Mouse (Mus musculus) right cerebral cortex, postnatal 4 days (tissue): Measurements from ENCODE around the gene Rpl21.

ENCODE experiments used
- DNase-seq: peaks from one replicate; pipeline ENCODE4 v3.0.0-alpha.2; 2022

Rpl21 gene

DNA sequence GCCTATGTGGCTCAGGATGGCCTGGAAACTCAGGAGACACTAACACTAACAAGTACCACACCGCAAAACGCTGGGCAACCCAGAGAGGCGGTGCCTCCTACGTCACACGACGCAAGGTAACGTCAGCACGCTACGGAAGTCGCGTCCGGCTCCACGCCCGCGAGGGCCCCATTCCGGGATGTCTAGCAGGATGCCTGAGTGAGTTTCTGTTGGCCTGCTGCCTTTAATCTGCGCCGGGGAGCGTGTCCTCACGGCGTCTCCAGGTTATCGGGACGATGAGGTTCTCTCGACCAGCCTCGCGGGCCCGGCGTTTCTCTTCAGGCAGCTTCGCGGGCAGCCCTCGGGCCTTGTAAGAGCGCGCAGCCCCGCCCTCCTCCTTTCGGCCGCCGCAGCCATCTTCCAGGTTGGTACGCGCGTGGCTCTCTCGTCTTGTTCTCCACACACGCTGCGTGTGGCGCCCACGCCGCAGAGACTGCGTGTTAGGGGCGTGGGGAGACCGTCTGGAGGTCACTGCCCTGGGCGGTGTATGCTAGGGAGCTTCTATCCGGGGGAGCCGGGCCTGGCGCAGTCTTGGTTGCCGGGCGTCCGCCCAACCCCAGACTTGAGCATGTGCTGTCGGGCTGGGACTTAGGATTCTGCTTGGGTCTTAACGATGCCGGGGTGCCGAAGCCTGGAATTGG lies at the start of gene Rpl21:
Gene Rpl21, plus strand, starts transcription at position 122 of the 680 bp plus-strand sequence.
- DNase-seq: peak; percentile 90

DNA sequence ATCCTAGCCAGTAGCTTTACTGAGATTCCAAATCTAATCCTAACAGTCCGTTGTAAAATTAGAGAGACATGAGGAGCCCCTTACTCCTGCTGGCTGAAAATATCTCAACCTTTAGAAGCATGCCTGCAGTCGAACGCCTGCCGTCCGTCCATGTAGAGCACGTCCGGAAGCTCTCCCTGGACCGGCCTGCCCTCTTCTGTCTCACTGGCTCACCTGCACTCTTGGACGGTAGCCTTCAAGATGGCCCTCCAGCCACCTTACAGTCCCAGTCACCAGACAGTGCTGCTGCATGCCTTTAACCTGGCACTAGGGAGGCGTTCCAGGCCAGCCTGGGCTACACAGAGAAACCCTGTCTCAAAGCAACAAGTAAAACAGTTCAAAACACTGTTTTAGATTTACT lies 49.4 kb upstream of the Rpl21 start:
- no peak for DNase-seq

DNA sequence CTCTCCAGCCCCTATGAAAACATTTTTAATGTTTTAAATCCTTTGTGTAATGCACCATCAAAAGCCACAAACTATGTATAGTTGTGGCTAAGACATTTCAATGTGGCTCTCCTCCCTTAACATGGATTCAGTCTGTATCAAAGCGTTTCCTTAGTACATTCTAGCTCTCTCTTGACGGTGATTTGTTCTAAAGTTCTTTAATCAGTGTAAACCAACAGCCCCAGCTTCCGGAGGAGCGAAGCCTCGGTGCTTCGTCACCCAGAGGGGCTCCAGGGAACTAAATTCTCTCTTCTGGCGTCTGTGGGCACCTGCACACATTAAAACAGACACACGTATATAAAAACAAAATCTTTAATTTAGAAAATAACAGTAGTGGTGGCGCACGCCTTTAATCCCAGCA lies 48.8 kb upstream of the Rpl21 start:
- no peak for DNase-seq

DNA sequence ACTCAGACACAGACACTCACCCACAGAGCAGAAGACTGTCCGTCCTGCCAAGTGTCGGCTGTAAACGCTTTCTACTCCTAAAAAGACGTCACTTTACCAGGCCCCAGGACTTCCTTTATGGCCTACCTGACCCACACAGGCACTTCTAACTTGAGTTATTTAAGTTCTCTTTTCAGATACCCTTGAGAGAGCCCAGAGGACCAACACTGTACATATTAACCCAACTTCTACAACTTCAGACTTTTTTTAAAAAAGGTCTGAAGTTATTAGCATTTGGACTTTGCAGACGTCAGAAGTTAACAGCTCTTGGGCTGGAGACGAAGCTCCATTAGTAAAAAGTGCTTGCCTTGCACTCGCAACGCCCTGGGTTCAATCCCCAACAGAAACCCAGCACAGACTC lies 46.6 kb upstream of the Rpl21 start:
- no peak for DNase-seq

DNA sequence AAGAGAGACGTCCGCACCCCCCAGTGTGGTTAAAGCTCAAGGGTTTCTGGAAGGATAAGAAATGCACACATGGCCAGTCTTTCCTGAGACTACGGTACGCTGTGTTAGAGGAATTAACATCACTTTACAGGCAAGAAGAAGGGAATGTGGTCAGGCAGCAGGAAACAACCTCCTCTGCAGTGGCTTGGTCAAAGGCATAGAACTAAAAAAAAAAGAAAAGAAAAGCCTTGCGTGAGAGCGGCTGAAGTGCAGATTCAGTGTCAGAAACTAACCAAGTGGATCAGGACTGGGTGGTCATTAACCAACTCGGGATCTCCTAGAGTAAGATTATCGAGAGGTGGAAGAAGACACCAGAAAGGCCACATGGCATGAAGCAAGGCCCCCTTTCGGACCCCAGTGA lies 43.3 kb upstream of the Rpl21 start:
- DNase-seq: no peak

DNA sequence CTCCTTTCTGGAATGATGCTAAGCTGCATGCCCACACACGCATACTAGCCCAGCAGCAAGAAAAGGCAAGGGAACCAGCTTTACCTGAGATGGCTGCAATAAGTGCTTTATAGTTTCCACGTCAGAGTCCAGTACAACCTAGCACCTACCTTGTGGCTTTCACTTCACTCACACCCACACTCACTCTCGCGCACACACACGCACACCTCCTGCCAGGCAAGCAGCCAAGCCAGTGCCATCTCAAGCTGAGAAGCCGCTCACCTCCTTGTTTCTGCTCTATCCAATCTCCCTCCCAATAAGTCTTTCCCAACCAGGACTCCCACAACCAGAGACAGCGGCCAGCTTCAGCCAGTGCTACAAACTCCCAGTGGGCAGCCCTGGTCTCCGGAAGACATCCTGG lies 41.7 kb upstream of the Rpl21 start:
- DNase-seq: no peak

DNA sequence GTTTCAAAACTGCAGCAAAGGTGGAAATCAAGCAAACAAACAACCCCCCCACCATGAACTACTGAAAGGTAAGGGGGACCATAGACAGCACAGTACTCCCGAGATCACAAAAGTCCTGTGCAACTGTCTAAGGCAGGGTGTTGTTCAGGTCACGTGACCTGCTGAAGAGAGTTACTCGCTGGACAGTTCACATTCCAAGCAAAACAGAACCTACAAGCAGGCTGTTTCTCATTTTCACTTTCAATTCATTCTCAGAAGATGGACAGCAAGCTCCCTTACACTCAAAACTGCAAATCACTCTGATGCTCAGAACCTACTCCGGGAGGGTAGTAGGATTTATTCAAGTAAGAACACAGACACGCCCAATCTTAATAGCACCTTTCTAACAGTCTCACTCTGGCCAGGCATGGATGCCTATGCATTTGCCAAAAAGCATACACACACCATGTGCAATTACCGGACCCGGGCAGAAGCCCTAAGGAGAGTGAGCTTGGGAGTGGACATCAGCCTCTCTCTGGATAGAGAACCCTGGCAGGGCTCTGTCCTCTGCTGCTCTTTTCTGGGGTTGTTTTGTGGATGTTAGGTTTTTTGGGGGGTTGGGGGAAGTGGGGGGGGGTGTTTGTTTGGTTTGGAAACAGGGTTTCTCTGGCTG lies 40.4 kb upstream of the Rpl21 start:
- no peak for DNase-seq

DNA sequence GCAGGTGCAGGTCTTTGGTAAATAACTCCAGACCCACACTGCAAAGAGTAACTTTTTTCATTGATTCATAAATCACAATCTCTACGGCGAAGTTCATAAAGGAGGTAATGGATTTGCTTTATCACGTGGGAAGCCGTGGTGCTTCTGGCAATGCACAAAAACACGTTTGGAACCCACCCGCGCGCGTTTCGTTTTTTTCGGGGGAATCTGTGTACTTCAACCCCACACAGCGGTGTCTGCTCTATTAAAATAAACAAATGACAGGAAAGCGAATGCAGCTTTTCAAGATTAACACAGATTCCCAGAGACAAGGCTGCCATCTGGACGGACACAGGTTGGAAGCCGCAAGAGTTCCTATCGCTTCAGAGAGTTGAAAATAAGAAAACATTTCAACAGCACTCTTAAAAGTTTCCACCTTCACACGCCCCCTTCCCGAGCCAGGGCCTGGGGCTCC lies 39.0 kb upstream of the Rpl21 start:
- DNase-seq: no peak

DNA sequence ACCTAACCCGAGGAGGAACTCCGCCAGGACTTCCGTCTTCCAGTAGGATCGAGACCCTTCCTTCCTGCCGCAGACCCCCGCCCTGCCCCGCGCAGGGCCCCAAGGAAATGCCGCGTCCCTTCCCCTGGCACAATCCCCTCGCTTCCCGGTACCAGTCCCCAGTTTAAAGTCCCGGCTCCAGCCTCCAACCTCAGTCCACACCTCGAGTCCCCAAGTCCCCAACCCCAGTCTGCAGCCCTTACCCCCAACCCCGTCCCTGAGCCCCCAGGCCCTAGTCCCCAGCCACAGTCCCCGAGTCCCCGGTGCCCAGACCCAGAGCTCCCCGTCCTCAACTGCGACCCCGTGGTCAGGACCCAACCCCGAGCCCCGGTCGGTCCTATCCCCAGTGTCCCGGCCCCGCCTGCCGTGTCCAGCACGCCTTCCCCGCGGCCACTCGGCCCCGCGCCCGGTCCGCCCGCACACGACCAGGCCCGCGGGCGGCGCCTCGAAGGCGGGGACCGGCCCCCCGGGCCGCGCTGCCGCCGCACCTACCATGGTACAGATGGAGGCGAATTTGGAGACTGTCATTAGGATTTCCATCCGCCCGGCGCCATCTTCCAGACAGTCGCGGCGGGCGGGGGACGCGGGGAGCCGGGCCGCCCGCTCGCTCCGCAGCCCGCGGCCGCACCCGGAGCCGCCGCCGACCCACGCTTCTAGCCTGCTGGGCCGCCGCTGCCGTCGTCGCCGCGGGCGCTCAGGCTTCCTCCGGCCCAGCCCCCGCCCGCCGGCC lies 38.4 kb upstream of the Rpl21 start:
- DNase-seq: no peak

DNA sequence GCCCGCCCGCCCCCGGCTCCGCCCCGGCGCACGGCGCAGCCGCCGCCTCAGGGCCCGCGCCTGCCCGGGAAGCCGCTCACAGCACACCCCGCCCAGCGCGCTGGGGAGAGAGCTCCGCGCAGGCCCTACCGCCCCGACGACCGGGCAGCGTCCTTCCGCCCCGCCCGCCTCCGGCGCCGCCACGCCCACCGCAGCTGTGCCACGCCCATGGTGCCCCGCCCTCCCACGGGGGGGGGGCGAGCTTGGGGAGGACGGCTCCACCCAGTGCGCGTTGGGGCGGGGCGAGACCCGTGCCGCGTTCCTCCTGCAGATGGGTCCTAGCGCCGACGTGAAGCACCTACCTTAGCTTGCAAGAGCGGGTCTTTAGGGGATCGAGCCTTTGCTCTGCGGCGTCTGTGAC lies 37.8 kb upstream of the Rpl21 start, which contains the start of gene Usp12:
Gene Usp12, minus strand, starts transcription at position 154 of the 400 bp plus-strand sequence.
- DNase-seq: peak; percentile 97

DNA sequence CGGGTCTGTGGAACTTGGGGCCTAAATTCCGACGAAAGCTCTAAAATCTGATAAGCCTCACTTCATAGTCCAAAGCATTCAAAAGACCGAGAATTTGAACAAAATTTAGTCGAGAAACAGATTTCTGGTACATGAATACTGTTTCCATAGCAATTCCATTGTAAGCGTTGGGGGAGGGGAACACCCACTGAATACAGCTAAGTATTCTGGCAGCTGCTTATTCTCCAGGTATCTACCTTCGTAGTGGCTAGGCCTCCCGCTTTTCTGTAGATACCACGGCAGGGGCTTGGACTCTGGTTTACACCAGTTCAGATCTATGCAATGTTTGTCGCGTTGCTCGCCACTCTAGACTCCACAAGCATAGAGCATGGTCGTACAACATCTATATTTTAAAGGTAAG lies 37.0 kb upstream of the Rpl21 start:
- DNase-seq: peak; percentile 30

DNA sequence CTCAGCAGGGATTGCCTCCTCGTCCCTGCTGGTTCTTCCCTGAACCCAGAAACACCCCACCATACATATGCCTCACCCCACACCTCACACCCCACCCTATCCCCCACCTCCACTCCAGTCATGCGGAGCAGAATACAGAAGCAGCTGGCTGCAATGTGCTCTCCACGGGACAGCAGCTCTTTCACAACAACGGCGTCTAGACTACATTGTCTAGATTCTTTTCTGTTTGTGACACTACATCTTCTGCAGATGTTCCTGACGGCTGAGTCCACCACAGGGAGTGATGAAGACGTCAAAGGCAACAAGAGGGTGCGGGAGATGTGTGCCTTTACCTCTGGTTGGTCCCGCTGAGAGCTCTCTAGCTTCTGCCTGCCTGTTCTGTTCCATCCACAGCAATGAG lies 34.7 kb upstream of the Rpl21 start:
- DNase-seq: no peak

DNA sequence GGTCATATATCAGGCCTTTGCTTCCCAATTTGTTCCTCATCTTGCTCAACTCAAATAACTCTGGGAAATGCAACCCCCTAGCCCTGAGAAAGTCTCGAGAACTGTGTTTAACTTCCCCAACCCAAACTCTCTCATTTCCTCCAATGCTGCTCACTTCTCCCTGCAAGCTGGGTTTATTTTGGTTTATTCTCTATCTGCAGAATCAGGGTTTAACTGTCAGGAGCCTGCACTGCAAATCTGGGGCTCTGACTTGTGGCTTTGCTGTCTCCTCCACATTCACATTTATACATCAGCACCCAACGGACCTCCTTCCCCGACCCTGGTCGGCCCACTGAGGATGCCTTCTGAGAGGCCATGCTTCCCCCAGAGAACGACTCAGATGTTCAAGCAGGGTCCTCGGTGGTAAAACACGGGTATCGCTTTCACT lies 26.7 kb upstream of the Rpl21 start:
- no peak for DNase-seq

DNA sequence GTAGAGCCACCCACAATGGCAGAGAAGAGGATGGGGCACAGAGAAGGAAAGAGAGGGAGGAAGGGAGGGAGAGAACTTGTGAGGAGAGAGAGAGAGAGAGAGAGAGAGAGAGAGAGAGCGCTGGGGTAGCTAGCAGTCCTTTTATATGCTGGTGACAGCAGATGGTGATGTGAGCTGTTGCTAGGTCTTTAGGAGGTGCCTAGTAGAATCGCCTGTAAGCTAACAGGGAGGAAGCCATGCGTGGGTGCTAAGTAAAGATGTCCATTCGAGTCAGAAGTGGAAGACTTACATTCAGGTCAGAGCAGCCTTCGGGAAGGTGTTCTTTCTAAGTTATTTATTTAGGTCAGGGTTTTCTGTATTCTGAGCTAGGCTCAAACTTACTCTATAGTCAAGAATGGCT lies 22.7 kb upstream of the Rpl21 start:
- DNase-seq: no peak

DNA sequence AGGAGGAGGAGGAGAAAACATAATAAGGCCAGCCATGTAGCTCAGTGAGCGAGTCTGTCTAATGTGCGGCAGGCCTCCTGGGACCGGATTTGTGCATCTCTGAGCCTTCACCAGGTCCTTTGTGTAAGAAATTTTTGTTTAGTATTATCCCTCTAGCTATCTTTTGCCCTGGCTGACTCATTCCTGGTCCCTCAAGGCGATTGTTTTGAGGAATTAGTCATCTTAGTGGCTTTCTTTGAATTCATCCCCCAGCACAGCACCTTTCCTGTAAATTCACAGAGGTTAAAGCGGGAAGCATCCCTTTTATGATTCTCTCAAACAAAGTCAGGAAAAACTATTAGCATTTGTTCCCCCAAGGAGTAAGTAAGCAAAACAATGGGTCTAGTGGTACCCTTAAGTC lies 19.8 kb upstream of the Rpl21 start:
- DNase-seq: no peak

DNA sequence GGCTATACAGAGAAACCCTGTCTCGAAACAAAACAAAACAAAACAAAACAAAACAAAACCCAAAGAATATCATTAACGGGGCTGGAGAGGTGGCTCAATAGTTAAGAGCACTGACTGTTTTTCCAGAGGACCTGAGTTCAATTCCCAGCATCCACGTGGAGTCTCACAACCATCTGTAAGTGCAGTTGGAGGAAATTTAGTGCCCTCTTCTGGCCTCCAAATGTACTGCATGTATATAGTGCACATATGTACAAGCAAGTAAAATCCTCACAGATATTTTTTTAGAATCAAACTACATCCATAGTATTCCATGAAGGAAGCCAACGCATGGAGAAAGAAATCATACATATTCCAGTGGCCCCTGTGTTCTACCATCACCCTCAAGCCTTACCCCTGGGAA lies 19.3 kb upstream of the Rpl21 start:
- no peak for DNase-seq

DNA sequence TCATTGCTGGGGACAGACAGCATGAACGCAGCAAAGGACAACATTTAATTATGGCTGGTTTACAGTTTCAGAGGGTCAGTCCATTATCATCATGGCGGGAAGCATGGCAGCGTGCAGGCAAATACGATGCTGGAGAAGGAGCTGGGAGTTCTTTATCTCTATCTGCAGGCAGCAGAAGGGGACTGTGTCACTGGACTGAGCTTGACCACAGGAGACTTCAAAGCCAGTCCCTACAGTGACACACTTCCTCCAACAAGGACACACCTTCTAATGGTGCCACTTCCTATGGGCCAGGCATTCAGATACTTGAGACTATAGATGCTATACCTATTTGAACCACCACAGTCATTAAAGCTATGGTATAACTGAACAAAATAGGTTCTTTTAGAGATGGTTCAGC lies 17.3 kb upstream of the Rpl21 start:
- no peak for DNase-seq

DNA sequence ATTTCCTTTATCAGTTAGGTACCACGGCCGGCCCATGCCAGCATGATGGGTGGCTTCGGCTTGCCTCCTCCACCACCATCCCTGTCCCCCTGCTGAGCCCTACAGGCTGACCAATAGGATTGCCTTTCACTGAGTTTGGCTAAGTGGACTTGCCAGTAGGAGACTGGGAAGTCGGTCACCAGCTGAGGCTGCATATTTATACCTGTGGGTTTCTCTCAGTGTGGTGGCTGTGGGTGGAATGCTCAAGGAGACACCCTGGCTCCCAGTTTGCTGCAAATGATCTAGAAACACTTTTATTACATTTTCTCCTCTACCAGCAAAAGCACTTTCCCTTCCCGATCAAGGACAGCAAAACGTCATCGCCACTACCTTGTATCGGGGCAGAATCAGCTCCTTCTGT lies 15.1 kb upstream of the Rpl21 start:
- DNase-seq: no peak

DNA sequence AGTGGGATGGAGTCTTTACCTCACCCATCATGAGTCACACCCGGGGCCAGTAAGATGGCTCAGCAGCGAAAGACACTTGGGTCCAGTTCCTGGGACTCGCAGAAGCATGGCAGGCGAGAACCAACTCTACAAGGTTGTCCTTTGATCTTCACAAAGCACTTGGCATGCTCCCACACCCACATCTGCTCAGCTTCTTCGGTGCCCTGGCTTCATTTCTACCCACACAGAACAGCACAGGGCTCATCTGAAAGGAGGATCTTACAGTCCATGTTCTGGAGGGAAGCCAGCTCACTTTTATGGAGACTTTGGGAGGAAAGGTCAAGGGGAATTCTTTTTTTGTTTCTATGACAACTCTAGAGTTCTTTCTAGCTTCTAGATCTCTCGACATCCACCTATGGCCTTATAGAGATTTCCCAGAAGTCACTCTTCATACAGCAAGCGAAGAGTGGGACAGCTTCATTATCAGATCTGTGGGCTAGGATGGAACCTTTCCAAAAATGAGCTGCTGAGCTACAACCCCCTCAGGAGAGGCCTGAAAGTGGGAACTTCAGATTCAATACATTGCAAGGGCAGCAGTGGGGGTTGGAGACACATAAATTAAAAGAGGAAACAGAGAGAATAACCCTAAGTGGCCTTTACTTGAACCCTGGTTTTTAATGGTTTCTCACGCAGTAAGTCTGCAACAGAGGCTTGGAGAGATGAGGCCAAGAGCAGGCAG lies 13.6 kb upstream of the Rpl21 start:
- no peak for DNase-seq

DNA sequence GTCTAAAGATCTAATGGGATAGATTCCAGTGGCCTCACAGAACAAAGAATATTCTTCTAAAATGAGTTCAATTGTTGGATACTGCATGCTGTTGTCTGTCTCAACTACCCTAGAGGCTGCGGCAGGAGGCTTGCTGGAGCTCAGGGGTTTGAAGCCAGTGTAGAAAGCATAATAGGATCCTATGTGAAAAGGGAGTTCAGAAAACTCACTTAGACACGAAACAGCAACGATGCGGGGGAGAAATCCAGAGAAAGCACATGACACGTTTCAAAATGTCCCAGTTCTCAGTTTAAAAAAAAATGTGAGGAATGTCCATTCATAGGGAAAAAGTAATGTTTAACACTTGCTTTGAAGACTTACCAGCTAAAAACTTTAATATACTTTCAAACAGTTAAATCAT lies 9.7 kb upstream of the Rpl21 start:
- no peak for DNase-seq

DNA sequence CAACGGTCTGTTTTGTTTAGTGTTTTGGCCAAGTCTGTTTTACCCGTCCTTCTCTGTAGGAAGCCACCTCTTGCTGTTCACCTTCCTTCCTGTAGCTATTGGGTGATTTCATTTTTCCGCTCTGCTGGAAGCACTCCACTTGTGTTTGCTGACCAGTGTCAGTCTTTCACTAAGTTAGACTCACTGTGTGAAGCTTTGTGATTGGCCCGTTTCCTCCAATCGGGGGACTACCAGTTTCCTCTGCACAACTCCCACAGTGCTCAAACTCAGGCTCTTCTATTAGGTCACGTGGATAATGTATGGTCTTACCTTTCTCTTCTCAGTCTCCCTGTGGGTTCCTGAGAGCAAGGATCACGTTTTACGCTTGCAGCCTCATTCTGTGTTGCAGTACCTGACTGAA lies 3.2 kb upstream of the Rpl21 start:
- no peak for DNase-seq

DNA sequence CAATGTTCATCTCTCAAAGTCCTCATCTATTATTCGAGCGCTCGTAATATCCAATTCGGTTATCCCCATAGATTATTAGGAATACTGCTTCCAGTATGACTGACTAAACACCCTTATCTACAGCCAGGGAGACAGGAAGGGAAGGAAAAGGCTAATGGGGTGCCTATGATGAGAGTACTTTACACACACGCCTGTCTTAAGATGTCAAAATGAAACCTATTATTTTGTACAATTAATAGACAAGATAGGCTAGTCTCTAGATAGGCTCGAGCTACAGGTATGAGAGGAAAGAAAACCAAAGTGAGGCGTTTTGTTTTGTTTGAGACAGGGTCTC lies 288 bp upstream of the Rpl21 start:
- DNase-seq: no peak

DNA sequence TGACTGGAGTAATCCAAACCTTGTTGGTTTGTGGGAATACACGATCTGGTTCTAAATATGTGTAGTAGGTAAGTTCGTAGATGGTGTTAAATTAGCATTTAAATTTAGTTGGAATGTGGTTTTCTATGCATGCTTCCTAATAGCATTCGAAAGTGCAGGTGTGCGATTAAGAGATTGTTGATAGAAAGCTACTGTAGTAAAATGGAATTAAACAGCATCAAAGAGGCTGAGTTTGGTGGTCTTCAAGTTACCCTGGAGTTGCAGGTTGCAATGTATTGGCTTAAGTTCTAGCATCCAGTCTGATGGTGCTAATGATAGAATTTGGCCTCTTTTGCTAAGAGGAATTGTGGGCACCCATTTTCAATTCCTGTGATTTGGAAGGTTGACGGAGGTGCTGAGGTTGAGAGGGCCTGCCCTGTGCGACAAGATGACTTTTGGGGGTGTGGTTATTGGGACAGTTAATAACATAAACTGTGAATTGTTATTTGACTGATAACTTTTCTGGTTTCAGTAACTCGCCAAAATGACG lies 1.0 kb downstream of the Rpl21 start:
- no peak for DNase-seq
